Mouse (Mus musculus) adrenal gland, adult 8-10 months (tissue): Measurements from ENCODE around the gene Olfr1352. TPM values are rescaled to one million over a fixed set of nuclear protein-coding genes. Genes with fewer than 3 reads are reported as not detected.
"Not testable (repeated sequence)": the region's sequence is repeated elsewhere in the genome, so short reads cannot be mapped to it uniquely, and the experiment has no call there.

ENCODE experiments used
- DNase-seq: peaks from one replicate; pipeline ENCODE4 v3.0.0; 2022
- total RNA-seq, 4 experiments: library from RNA; stranded (reverse); gene quantifications; 2 replicates each; pipeline ENCODE4 v1.2.4; 2022

The Olfr1352 gene
- not detected for total RNA-seq

DNA sequence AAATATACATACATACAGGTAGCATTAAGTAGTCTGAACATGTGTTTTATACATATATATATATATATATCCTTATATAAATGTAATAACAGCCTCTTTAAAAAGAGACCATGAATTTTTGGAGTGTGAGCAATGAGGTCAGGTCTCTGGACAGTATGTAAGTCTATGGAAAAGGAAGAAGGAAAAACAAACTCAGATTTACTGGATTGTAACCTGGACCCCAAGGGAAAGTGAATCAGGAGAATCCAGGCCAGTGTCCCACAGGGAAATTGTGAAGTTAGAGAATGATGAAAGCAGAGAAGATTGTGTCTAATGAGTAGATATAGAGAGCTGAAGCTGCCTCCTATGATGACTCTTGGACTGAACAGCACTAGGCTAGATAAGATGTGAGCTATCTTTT is at the start of gene Olfr1352:
TSS of gene Olfr1352 (plus strand) at position 301 of the 400 bp plus-strand sequence.
- no peak for DNase-seq

DNA sequence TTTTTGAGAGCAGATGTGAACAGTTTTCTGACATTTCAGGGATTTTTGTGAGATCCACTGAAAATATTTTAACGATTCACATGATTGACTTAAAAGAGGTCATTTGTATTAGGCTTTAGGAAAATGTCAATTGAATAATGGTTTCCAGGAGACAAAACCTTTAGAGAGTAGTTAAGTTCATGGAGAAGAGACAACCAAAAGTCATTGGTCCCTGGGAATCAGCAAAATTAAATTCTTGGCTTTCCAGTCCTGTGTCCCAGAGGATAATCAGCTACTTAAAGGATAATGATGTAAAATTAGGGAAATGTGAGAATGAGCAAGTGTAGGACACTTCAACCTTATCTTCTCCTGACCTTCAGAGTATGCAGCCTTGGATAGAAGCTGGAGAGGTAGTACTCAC is 30.5 kb upstream of the Olfr1352 start, which contains the start of gene Olfr8:
TSS of gene Olfr8 (plus strand) at position 301 of the 400 bp plus-strand sequence.
- DNase-seq: not testable (repeated sequence)

DNA sequence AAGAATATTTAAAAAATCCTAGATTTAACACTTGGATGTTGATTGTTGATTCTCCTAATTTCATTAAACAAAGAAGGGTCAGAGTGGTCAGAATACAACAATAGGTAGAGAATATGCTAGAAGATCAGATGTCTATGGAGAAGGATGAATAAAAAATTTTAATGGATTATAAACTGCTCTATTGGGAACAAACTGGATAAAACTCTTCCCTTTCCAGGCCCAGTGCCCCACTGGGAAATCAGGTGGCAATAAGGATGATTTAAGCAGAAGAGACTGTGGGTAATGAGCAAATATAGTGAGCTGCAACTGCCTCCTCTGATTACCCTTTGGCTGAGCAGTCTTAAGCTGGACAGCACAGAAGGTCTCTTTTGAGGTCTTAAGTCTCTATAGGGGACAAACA is 17.8 kb upstream of the Olfr1352 start, which contains the start of gene Olfr1353:
TSS of gene Olfr1353 (plus strand) at position 301 of the 400 bp plus-strand sequence.
- not testable (repeated sequence) for DNase-seq

DNA sequence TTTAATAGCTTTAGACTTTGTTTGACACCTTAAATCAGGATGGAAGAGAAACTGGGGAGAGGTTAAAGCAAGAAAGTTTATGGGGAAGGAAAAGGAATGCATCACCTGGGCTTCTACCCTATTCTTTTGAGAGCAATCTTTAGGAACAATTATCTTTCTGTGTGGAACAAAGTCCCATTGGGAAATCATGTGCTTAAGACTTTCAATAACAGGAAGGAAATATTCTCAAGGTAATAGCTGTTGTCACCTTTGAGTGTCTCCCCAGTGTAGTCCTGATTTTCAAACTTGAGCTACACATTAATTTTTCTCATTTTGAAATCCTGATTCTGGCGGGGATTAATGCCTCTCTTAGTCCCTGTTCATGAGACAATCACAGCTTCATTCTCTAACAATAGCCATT is 31.3 kb downstream of the Olfr1352 start, which contains the start of gene Olfr1351:
TSS of gene Olfr1351 (plus strand) at position 301 of the 400 bp plus-strand sequence.
- no peak for DNase-seq

DNA sequence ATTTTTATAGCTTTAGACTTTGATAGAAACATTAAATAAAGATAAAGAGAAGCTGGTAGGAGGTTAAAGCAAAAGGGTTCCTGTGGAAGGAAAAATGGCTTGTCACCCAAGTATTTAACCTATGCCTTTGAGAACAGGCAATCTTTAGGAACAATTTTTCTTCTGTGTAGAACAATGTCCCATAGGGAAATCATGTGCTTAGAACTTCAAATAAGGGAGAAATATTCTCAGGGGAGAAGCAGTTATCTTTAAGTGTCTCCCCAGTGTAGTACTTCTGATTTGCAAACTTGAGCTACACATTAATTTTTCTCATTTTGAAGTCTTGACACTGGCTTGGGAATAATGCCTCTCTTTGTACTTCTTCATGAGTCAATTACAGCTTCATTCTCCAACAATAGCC is 47.6 kb downstream of the Olfr1352 start, which contains the start of gene Olfr57:
TSS of gene Olfr57 (plus strand) at position 301 of the 400 bp plus-strand sequence.
- DNase-seq: no peak

Other genes starting within 250 kb of the Olfr1352 start
- not detected for gene Ccdc105, start 228.0 kb upstream of the Olfr1352 start, total RNA-seq
- under 1 TPM in 3 of 4 experiments, not detected in 1; 0.13 to 0.77 (median 0.20) TPM for gene Slc1a6, start 200.6 kb upstream of the Olfr1352 start, total RNA-seq
- gene Olfr1356, start 128.9 kb upstream of the Olfr1352 start, total RNA-seq: not detected
- not detected for gene Olfr1355, start 105.5 kb upstream of the Olfr1352 start, total RNA-seq
- gene Olfr1354, start 67.9 kb upstream of the Olfr1352 start, total RNA-seq: not detected
- not detected for gene Olfr8, start 30.4 kb upstream of the Olfr1352 start, total RNA-seq
- gene Olfr1353, start 17.7 kb upstream of the Olfr1352 start, total RNA-seq: not detected
- not detected for gene Olfr1351, start 31.4 kb downstream of the Olfr1352 start, total RNA-seq
- not detected for gene Olfr57, start 47.7 kb downstream of the Olfr1352 start, total RNA-seq
- 10 to 100 TPM; 14.6 to 25.3 (median 19.8) TPM for gene 2610008E11Rik, start 116.5 kb downstream of the Olfr1352 start, total RNA-seq
- gene Vmn2r80, start 167.7 kb downstream of the Olfr1352 start, total RNA-seq: not detected